Mouse (Mus musculus): ENCODE data around the gene Ranbp3l. TPM values are rescaled to one million over a fixed set of nuclear protein-coding genes. Genes with fewer than 3 reads are reported as not detected.
A peak's percentile ranks its signal among the peaks of the same experiment; 100 is the strongest.
"Not testable (repeated sequence)": the region's sequence is repeated elsewhere in the genome, so short reads cannot be mapped to it uniquely, and the experiment has no call there.

Gene Ranbp3l
- total RNA-seq (2021): 10 to 100 TPM in 1 of 2 experiments, 1 to 10 TPM in 1; 9.3 to 12.7 TPM
- long read RNA-seq, experiment 1, partial matches to known transcripts: 1 of 2 reads
- long read RNA-seq, experiment 1, other reads (novel, unspliced or antisense): 1 of 2 reads
- long read RNA-seq, experiment 2: 0 reads

DNA sequence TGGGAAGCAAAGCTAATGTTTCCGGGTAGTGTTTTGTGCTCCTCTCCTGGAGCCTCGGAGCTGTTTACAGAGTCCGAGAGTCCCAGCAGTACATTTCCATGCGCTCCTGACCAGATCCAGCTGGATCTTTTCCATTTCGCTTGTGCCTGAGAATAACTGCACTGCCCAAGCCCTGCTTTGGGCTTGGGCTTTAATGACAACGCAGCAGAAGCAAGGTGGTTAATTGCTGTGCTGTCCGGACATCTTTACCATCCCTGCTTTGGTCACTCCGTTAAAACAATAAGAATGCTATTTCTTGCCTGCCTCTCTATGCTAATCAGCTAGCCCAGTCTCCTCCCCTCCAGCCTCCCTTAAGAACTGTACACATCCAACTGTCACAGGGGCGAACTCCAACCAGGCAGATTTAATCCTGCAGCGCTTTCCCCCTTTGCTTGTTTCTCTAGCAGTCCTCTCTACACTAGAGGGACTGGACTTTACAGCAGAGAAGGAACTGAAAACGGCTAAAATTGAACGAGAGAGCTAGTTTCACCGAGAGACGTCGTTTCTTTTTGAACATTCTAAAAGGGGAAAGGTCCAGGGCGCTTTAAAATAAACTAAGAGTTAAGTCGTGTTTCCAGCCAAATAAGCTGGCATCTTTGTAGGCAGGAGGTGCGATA is at the start of gene Ranbp3l:
Gene Ranbp3l (plus strand): TSS at position 377 of the 656 bp plus-strand sequence.
- peak; percentile 18 to 55 for DNase-seq (ENCODE audit: low spot score in 2 of 2)
- intact Hi-C loops (cut with DNase I): no loop called here

DNA sequence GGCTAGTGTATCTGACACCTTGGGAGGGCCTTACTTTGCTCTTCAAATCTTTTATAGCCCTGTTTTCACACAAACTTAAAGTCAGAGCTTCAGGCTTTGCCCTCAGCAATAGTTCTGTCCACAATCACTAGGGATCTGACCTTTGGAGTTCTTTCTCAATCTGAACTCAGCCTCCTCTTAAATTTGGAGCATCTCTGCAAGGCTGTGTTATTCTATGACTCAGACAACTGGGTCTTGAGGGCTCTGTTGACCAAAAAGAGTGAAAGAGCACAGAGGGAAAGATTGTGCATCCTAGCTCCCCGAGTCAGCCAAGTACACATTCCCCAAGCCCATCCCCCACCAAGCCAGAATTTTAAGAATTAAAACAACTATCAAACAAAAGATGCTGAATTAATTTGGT is 37.7 kb upstream of the Ranbp3l start:
- no peak for DNase-seq (ENCODE audit: low spot score in 2 of 2)
- intact Hi-C loops (cut with DNase I): no loop called here

DNA sequence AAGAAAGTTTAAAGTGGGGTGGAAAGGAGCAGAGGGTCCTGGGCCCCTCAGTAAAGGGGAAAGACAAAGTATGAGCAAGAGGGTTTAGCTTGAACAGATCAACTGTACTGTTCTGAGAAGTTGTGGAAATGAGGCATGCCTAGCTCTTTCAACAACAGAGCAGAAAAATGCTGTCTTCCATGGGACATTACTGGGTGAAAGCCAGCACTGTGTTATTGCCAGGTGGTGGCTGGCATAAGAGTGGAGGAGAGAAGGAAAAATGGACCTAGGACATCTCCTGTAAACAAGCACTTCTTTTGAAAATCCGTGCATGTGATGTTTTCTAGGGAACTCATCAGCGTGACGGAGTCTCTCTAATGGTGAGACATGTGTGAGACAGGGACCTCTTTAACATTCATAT is 30.8 kb upstream of the Ranbp3l start:
- intact Hi-C loops (cut with DNase I): no loop called here
- no peak for DNase-seq (ENCODE audit: low spot score in 2 of 2)

DNA sequence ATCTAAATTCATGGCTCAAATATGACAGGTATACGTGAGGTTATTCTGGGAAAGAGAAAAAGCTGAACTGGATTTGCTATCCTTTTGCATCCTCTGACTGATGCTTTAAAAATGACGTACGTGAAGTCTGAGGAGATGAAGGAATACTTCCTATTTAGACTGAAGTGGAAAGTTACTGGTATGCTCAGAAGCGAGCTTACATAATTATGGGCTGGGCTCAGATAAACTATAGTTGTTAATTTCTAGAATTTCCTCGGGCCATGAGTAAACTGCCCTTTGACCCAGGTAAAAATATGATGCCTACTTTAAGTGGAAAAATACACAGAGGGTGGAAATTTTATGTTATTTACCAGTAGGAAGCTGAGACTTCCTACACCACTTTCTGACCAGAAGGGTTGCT is 26.9 kb upstream of the Ranbp3l start:
- intact Hi-C loops (cut with DNase I): no loop called here
- DNase-seq (ENCODE audit: low spot score in 2 of 2): no peak

DNA sequence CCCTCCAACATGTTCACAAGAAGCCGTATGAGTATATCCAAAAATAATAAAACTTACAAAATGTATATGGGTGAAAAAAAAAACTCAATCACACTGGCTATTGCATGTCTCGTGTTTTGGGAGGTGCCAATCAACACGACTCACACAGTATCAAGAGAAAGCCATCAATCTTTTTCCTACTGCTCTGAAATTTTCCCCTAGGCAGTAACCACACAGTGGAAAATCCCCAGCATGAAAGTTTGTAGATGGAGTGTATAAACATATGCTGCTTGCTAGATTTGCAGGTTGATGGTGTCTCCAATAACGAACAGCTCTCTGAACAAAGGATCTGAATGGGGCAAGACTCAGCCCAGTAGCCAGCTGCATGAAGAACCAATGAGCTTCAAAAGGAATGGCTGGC is 16.9 kb upstream of the Ranbp3l start:
- intact Hi-C loops (cut with DNase I): no loop called here
- no peak for DNase-seq (ENCODE audit: low spot score in 2 of 2)

DNA sequence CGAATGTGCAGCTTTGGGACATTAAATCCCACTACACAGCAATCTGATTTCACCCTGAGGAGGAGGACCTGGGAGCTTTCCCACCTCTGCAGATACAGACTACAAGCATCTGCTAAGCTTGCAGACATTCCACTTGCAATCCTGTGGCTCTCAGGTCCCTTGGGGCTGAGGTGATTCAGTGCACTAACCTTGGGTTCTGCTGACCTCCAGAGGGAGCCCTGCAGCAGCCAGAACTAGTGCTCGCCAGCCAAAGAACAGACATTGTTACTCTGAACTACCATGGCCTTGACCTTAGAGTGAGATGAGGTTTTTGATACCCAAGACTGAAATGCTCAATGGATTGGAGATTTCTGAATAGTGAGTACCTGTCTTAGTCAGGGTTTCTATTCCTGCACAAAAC is 4.4 kb upstream of the Ranbp3l start:
- intact Hi-C loops (cut with DNase I): no loop called here
- no peak for DNase-seq (ENCODE audit: low spot score in 2 of 2)

DNA sequence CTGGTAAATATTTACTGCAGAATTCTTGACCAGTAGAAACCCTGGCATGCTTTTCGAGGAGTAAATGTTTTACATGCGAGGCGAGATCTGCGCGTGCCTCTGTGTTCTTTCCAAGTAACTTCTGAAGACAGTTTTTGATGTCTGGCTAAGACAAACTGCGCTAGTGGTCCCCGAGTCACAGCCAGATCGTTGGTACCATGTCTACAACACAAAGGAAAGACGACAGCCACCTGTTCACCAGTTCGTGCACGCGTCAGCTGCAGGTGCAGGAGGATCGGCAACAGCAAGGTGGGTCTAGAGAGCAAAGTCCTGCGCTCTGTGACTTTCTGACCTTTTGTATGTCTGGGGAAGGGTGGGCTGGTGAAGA is 463 bp downstream of the Ranbp3l start:
- intact Hi-C loops (cut with DNase I): no loop called here
- DNase-seq (ENCODE audit: low spot score in 2 of 2): no peak

DNA sequence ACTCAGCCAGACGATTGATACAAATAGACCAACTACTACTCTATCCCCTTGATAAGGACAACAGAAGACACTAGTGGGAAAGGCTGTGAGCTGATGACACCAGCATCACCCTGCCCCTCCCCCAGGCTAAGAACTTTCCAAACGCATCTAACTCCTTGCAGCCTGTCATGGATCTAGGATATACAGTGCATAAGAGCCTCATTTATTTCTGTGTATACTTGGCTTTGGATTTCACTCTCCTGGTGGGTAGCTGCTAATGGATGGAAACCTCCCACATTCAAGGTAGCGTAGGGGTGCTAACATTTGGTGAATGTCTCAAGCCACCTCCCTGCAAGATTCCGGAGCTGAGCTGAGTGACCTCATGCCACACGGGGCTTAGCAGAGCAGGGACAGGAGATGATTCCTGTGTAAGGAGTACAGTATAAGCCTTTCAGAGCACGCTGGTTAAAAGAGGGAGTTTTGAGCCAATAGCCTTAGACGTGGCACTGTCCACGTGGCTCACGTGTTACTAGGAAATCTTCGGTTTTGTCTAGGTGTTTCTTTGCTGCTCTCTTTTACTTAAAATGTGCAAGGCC is 1.4 kb downstream of the Ranbp3l start:
- no peak for DNase-seq (ENCODE audit: low spot score in 2 of 2)
- intact Hi-C loops (cut with DNase I): no loop called here

DNA sequence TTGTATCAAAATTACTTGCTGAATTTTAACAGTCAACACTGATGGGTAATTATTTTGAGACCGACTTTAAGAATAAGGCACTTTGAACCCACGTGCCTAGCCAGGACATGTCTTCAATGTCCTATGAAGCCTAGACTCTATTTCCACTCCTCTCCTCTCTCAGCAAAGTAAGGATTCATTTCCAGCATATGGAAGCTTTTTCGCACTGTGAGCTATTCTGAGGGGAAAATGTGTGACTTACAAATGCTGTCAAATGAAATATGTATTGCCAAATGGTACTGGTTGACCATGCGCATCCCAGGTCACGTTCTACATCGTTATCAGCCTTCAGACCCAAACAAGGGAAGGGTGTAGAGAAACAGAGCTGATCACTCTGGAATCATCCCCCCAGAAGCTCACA is 23.5 kb downstream of the Ranbp3l start:
- intact Hi-C loops (cut with DNase I): no loop called here
- DNase-seq (ENCODE audit: low spot score in 2 of 2): peak; percentile 11 to 15

DNA sequence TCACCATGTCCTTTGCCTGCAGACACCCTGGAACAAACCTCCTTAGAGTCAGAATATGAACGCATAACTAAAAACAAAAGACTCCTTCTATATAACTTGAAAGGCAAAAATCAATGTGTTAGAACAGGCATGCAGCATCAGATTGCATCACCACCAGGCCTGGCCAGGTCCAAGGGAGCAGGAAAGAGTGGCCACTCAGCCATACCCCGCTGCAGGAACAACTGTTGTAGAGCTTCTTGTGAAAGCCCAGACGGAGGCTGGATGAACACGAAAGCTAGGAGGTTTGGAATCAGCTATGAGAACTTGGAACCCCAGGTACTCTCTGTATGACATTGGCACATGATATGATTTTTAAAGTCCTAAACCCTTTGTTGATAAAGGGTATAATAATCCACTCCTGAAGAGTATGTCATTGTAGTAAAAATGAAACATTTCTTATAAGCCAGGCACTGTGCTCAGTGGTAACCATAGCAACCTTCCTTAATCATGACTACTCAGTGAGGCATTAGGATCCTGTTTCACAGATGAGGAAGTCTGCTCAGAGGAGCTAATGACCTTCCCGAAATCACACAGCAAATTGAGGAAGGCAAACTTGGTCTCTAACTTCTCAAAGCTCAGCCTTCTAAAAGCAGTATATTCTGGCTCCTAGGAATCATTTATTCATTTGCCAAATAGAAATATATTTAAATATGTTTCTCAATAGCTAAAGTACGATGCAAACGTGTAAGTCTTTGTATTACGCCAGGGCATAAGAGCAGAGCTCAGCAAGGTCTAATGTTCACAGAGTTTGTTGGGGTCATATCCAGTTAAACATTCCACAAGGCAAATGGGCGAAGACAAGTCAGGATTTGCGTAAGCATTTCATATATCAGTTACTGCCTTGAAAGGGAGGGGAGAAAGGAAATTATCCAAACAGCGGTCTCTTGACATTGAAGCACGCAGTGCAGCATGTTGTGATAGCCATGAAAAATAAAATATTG is 24.4 kb downstream of the Ranbp3l start:
- DNase-seq (ENCODE audit: low spot score in 2 of 2): peak in 1 of 2 experiments; percentile 17
- intact Hi-C loops (cut with DNase I): no loop called here

DNA sequence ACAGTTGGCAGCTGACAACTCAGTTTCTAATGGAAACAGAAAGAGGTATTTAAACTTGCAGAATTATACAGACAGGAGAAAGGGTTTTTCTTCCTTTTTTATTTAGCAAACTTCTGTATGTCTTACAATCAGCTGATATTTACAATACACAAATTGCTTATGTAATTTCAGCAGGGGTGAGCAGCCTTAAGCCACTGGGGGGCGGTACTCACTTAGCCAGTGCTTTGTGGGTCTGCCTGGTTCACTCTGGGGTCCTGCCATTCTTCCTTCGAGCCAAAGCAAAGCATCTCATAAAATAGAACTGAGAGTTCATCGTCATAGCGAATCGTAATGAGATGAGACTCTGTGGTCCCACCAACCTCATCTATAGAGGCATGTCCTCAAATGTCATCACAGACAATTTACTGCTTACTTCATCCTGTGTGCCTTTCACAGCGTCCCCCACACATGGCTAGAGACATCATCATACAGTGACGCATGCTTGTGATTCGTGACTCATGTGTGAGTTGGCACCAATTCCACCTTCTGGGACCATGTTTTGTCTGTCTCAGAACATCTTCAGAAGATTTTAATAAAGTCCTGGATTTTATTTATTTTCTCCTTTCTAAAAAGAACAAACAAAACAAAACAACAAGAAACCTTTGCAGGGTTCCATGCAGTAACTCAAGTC is 27.0 kb downstream of the Ranbp3l start:
- peak; percentile 50 to 63 for DNase-seq (ENCODE audit: low spot score in 2 of 2)
- intact Hi-C loops (cut with DNase I): no loop called here

DNA sequence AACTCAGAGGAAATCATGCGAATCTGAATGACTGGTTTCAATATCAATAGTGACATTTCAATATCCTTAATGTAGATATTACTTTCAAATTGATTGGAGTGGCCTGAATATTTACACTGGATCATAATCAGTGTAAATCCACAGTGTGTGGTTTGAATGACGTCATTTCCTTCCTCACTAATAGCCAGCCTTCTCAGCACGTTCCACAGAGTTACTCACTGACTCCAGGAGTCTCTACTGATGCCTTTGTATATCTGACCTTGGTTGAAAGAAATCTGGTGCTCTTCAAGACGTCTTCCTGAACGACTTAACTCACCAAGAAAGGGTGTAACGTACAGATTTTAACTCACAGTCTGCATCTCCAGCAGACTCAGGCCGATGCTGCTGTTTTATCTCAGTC is 27.7 kb downstream of the Ranbp3l start:
- intact Hi-C loops (cut with DNase I): no loop called here
- DNase-seq (ENCODE audit: low spot score in 2 of 2): no peak

DNA sequence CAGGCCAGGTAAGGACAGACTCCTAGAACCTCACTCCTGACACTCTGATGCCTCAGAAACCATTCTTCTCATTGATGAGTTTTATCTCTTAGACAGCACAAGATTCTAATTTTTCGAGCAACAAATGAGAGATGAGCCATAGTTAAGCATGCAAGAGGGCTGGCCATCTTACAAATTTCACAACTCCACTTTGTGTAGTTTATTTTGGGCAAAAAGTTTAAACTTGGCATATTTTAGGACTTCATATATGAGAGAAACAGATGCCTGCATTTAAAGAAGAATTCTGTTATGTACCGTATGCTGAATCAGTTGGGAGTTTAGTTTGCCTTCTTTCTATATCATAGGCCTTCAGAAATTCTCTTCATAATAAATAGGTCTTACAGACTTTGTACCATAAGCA is 35.0 kb downstream of the Ranbp3l start:
- peak in 1 of 2 experiments; percentile 51 for DNase-seq (ENCODE audit: low spot score in 2 of 2)

DNA sequence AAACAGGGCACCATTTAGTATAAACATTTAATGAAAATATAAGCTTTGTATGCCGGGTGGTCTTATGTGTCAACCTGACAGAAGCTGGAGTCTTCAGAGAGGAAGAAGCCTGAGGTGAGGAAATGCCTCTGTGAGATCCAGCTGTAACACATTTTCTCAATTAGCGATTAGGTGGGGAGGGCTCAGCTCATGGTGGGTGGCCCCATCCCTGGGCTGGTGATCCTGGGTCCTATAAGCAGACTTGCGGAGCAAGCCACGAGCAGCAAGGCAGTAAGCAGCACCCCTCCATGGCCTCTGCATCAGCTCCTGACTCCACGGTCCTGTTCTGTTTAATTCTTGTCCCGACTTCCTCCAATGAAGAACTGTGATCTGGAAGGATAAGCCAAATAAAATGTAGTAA is 41.4 kb downstream of the Ranbp3l start:
- intact Hi-C loops (cut with DNase I): no loop called here
- DNase-seq (ENCODE audit: low spot score in 2 of 2): no peak

More for the DNA sequence above, 35.0 kb downstream of the Ranbp3l start:
- intact Hi-C loops (cut with DNase I): no loop called here

DNA sequence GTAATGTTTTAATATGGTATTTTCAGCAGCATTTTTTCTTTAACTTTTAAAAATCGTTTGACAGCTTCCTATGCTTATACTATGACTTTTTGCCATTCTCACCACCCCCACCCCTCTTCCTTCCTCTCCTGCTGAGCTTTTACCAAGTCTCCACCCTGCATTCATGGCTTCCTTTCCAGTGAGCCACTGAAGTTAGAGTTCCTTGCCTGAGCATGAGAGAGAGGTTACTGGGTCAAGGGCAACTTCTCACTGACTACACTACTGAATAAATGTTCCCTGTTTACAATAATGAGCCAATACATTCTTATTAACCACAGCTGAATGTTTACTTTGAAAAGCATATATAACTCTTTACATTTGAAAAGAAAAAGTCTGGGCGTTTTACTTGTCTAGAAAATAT is 46.8 kb downstream of the Ranbp3l start:
- intact Hi-C loops (cut with DNase I): no loop called here
- DNase-seq (ENCODE audit: low spot score in 2 of 2): no peak

DNA sequence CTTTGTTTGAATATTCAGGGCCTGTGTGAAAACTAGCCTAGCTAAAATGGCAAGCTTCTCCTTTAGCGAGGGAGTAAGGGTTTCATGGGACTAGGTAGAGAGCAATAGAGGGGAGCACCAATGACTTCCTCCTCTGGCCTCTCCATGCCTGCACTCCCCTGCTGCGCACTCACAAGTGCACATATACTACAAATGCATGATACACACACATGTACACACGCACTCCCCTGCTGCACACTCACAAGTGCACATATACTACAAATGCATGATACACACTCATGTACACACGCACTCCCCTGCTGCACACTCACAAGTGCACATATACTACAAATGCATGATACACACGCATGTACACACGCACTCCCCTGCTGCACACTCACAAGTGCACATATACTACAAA is 47.7 kb downstream of the Ranbp3l start:
- DNase-seq (ENCODE audit: low spot score in 2 of 2); intact Hi-C loops (cut with DNase I): not testable (repeated sequence)

DNA sequence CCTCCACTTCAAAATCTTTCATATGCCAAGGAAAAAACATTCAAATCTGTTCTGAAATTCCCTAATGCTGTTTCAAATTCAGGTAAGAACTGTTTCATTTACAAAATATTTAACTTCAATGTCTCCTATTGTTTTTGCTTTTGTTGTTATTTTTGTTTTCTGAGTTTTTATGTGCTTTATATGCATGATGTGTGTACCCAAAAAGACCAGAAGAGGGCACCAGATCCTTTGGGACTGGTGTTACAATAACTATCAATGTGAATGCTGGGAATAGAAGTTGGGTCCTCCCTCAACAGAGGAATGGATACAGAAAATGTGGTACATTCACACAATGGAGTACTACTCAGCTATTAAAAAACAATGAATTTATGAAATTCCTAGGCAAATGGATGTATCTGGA is 88.0 kb downstream of the Ranbp3l start:
- no peak for DNase-seq (ENCODE audit: low spot score in 2 of 2)
- intact Hi-C loops (cut with DNase I): no loop called here

DNA sequence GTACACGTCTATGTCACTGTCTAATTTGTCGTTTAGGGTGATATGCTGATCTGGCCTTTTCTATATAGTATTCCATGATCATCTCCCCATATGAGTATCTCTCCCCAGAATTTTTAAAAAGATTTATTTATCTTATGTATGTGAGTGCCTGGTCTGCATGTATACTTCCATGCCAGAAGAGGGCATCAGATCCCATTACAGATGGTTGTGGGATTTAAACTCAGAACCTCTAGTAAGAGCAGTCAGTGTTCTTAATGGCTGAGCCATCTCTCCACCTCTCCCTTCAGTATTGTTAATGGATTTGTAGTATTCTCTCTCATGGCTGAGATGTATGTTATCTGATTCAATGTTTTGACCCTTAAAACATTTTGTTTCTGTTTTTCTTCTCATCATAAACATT is 92.1 kb downstream of the Ranbp3l start:
- DNase-seq (ENCODE audit: low spot score in 2 of 2): no peak
- intact Hi-C loops (cut with DNase I): no loop called here

DNA sequence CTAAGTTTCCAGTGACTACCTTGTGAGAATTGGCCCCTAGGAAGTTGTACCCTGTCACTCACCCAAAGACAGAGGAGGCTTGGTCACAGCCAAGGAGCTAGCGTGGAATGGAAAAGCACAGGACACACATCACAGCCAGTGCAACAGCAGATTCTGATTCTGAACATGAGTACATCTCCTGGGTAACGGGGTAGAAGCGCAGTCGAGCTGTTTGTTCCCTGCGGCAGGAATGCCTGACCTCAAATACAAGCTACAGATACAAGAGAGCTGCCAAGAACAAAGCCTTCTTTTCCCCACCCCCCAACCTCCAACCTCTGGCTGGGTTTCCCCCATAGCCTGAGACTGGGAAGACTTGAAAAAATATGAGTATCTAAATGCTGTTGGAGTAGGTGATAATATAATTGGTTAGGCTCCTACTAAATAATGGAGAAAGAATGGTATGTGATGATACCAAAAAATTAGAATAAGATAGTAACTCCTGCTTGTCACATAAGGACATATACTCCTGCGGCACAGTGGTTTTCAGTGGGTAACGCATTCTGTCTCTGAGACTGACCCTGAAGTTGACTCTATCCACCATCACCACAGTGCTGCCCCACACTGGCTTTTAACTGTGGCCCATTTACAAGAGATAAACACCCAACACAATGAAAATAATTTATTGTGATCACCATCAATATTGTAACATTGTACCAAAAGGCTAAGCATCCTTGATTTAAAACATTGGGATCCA is 93.6 kb downstream of the Ranbp3l start:
- peak in 1 of 2 experiments; percentile 70 for DNase-seq (ENCODE audit: low spot score in 2 of 2)
- intact Hi-C loops (cut with DNase I): no loop called here

All from left cerebral cortex, postnatal 14 days (tissue).